Mouse (Mus musculus): ENCODE measurements around the gene Gm5728. TPM values are rescaled to one million over a fixed set of nuclear protein-coding genes. Genes with fewer than 3 reads are reported as not detected.
"Not testable (repeated sequence)": the region's sequence is repeated elsewhere in the genome, so short reads cannot be mapped to it uniquely, and the experiment has no call there.

Gene Gm5728
- total RNA-seq (2021): not detected
- long read RNA-seq, experiment 1: 0 reads
- long read RNA-seq, experiment 2: 0 reads

- DNase-seq: not testable (repeated sequence)
Observed at GRCm38 (mm10) chr7:20375310-20375709, at the start of gene Gm5728. TSS of gene Gm5728 (minus strand) at chr7:20375410.

DNA sequence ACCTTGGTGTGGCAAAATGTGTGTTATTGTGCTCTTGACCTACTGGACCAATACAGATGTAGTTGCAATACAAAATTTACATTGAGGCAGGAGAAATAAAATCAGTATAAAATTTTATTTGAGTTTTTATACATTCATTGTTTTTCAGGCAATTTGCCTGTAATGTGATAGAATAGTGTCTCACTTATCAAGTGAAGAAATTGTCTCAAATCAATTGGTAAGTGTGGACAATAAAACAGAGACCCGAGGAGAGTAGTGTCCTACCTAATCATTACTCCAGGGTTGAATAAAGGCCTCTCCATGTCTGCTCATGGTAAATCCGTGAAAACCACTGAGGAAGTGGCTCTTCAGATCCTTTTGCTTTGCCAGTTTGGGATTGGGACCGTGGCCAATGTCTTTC, 42.4 kb upstream of the Gm5728 start, which contains the start of gene Vmn1r100:
Vmn1r100 (plus strand) TSS at position 301 of the 400 bp plus-strand sequence.
- DNase-seq: not testable (repeated sequence)

GRCm38 (mm10) chr7:20333965-20334364, 41.2 kb downstream of the Gm5728 start, which contains the start of gene Gm4133:
TSS of gene Gm4133 (minus strand) at chr7:20334065.
- DNase-seq: not testable (repeated sequence)

Other genes with a start within 250 kb of the Gm5728 start
- gene Vmn1r93, start 236.3 kb downstream of the Gm5728 start, total RNA-seq (2021): not detected
- gene Vmn1r94, start 207.0 kb downstream of the Gm5728 start, total RNA-seq (2021): not detected
- gene Vmn1r95, start 181.7 kb downstream of the Gm5728 start, total RNA-seq (2021): not detected
- not detected for gene Gm6164, start 169.8 kb downstream of the Gm5728 start, total RNA-seq (2021)
- gene Gm4498, start 141.6 kb downstream of the Gm5728 start, total RNA-seq (2021): not detected
- gene Gm5890, start 112.6 kb downstream of the Gm5728 start, total RNA-seq (2021): not detected
- not detected for gene Gm4133, start 41.3 kb downstream of the Gm5728 start, total RNA-seq (2021)
- not detected for gene Vmn1r100, start 42.5 kb upstream of the Gm5728 start, total RNA-seq (2021)
- not detected for gene Vmn1r101, start 67.2 kb upstream of the Gm5728 start, total RNA-seq (2021)
- not detected for gene Gm10670, start 99.5 kb upstream of the Gm5728 start, total RNA-seq (2021)
- not detected for gene Vmn1r103, start 135.1 kb upstream of the Gm5728 start, total RNA-seq (2021)
- not detected for gene Vmn1r104, start 158.4 kb upstream of the Gm5728 start, total RNA-seq (2021)
- not detected for gene Gm5726, start 170.3 kb upstream of the Gm5728 start, total RNA-seq (2021)
- not detected for gene Gm4141, start 200.8 kb upstream of the Gm5728 start, total RNA-seq (2021)
- not detected for gene Gm4513, start 223.6 kb upstream of the Gm5728 start, total RNA-seq (2021)

All from adrenal gland, postnatal 36 days (tissue).